Comparison of ENCODE assay signal across 37 mouse cellular contexts in genomic region chr16:5205431-5205970, GRCm38 (mm10). TPM values are rescaled to one million over a fixed set of nuclear protein-coding genes. Genes with fewer than 3 reads are reported as not detected.
"Had no signal": no experiment of that assay in that cellular context is flagged by ENCODE, and none has a peak within 500 bp of the region (broad histone marks: within the 10 kb centered on the region; RNA-seq: fewer than 3 reads in every experiment).

No protein-coding gene starts in this region.

- H3K36me3 ChIP-seq: limb, embryonic 12.5 days; limb, embryonic 13.5 days; lung, embryonic 15.5 days; midbrain, embryonic 10.5 days; midbrain, embryonic 12.5 days; midbrain, embryonic 13.5 days; midbrain, embryonic 15.5 days had no signal

- ATAC-seq: liver, embryonic 12.5 days; liver, postnatal 0 days; lung, postnatal 0 days; midbrain, embryonic 13.5 days; midbrain, embryonic 15.5 days; midbrain, embryonic 16.5 days had no signal

- H3K4me3 ChIP-seq: limb, embryonic 10.5 days; limb, embryonic 12.5 days; limb, embryonic 13.5 days; limb, embryonic 15.5 days; liver, embryonic 12.5 days; liver, embryonic 13.5 days; liver, embryonic 15.5 days; lung, embryonic 15.5 days; midbrain, embryonic 10.5 days; midbrain, embryonic 12.5 days; midbrain, embryonic 13.5 days; midbrain, embryonic 15.5 days; myocyte; neural tube, embryonic 12.5 days had no signal

- H3K9ac ChIP-seq: limb, embryonic 12.5 days; limb, embryonic 13.5 days; limb, embryonic 15.5 days; liver, embryonic 12.5 days; liver, embryonic 13.5 days; liver, embryonic 14.5 days; liver, embryonic 15.5 days; liver, postnatal 0 days; lung, embryonic 14.5 days; lung, embryonic 15.5 days; midbrain, embryonic 12.5 days; midbrain, embryonic 13.5 days; midbrain, embryonic 15.5 days; neural tube, embryonic 12.5 days had no signal

- H3K4me2 ChIP-seq: limb, embryonic 12.5 days; limb, embryonic 13.5 days; limb, embryonic 15.5 days; liver, embryonic 11.5 days; liver, embryonic 12.5 days; liver, embryonic 13.5 days; liver, embryonic 15.5 days; lung, embryonic 14.5 days; lung, embryonic 15.5 days; midbrain, embryonic 11.5 days; midbrain, embryonic 12.5 days; midbrain, embryonic 13.5 days; midbrain, embryonic 15.5 days; neural tube, embryonic 12.5 days had no signal

- H3K9me3 ChIP-seq: limb, embryonic 10.5 days; limb, embryonic 12.5 days; limb, embryonic 13.5 days; limb, embryonic 15.5 days; liver, embryonic 12.5 days; liver, embryonic 13.5 days; liver, embryonic 15.5 days; lung, embryonic 15.5 days; megakaryocyte, embryonic 14.5 days; midbrain, embryonic 10.5 days; midbrain, embryonic 12.5 days; midbrain, embryonic 13.5 days; midbrain, embryonic 15.5 days; neural tube, embryonic 12.5 days had no signal

- H3K27me3 ChIP-seq: liver, embryonic 12.5 days; liver, embryonic 13.5 days; liver, embryonic 15.5 days; lung, embryonic 15.5 days; megakaryocyte, embryonic 14.5 days had no signal

- H3K27ac ChIP-seq: limb, embryonic 10.5 days; limb, embryonic 12.5 days; limb, embryonic 13.5 days; limb, embryonic 15.5 days; liver, embryonic 12.5 days; liver, embryonic 13.5 days; liver, embryonic 14.5 days; liver, embryonic 15.5 days; lung, embryonic 15.5 days; midbrain, embryonic 10.5 days; midbrain, embryonic 12.5 days; midbrain, embryonic 13.5 days; midbrain, embryonic 15.5 days; neural tube, embryonic 12.5 days had no signal

- DNase-seq: left cerebral cortex, postnatal 4 days; liver; liver, embryonic 13.5 days; liver, postnatal 0 days; lung, adult 18-20 months; lung, adult 2 months; lung, embryonic 14.5 days; lung, postnatal 10 days; lung, postnatal 14 days; lung, postnatal 36 days; lung, postnatal 4 days; midbrain, embryonic 14.5 days had no signal

RNA-seq across cellular contexts. Expression of gene AU021092, which starts 16.6 kb away (rescaled TPM):
- total RNA-seq: megakaryocyte progenitor cell, adult 5-6 weeks; megakaryocyte, adult 5-6 weeks; megakaryocyte-erythroid progenitor cell, adult 5-6 weeks; monocyte, adult 5-6 weeks had no signal
- polyA plus RNA-seq: macrophage had no signal

RNA-seq across cellular contexts. Expression of gene Sec14l5, which starts 58.6 kb away (rescaled TPM):
- total RNA-seq: megakaryocyte progenitor cell, adult 5-6 weeks; megakaryocyte, adult 5-6 weeks; megakaryocyte-erythroid progenitor cell, adult 5-6 weeks; monocyte, adult 5-6 weeks had no signal
- polyA plus RNA-seq: limb, embryonic 10.5 days; limb, embryonic 11.5 days; liver, embryonic 11.5 days; liver, embryonic 12.5 days; liver, embryonic 13.5 days; liver, embryonic 15.5 days; macrophage had no signal
